Mouse (Mus musculus) testis, adult 2 months (tissue): Measurements from ENCODE around the gene Aff3.

Experiments used
- CTCF ChIP-seq: fragments of 200-500 bp; IDR thresholded peaks from 2 replicates; pipeline ENCODE4 v1.5.1; 2012; ENCODE audit warnings: low read depth, mild to moderate bottlenecking, inconsistent platforms, low read length, moderate library complexity; ENCODE audit not compliant: control insufficient read depth, insufficient read depth, insufficient replicate concordance
- POLR2A ChIP-seq: fragments of 200-500 bp; IDR thresholded peaks from 2 replicates; pipeline ENCODE4 v1.6.1; 2012; ENCODE audit warnings: low read depth, mild to moderate bottlenecking, inconsistent platforms, low read length, moderate library complexity; ENCODE audit not compliant: control insufficient read depth

DNA sequence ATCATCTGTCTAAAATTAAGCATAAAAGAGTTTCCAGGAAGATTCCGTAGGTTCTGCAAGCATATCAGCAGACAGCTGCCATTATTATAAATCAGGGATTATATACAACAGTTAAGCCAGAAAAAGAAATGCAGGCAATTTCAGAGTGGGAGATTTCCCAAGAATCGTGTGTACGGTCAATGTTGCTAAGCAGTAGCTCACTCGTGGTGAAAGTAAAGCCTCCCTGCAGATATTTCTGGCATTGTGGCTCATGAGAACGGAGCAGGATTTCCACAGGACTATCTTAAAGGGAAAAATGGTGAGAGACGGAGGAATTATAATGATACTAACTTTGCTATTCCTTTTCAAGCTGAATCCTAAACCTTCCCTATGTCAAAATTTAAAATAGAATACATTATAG is 76.0 kb downstream of the Aff3 start:
- TF ChIP-seq CTCF (no peak), POLR2A (no peak)
